Mouse (Mus musculus): ENCODE results near the gene Aldh3b2. TPM values are rescaled to one million over a fixed set of nuclear protein-coding genes. Genes with fewer than 3 reads are reported as not detected.

Aldh3b2 gene
- total RNA-seq, 2 experiments from 2014 or later = 0.64 to 0.90 TPM

DNA sequence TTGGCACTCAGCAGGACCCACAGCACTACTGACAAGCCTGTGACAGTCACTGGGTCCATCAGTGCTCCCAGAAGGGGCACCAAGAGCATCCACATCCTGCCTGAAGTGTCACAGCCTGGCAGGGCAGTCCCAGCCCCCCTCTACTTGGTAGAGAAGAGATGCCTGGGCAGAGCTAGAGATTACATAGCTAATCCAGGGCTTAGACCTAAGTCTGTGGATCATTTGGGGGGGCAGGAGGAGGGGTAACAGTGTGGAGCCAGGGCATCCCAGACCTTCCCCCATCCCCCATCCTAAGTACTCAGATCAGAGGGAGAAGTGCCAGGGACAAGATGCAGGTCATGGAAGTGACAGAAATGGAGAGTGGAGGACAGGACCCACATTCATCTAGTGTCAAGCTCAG lies 42.7 kb downstream of the Aldh3b2 start:
- Histone ChIP-seq H3K27ac (no peak overlapping the region), H3K4me3 (no peak overlapping the region)
- no peak for DNase-seq (ENCODE audit: low spot score in 2 of 2)
- TF ChIP-seq CTCF (conservative IDR thresholded peaks at IDR 0.05) = no peak

DNA sequence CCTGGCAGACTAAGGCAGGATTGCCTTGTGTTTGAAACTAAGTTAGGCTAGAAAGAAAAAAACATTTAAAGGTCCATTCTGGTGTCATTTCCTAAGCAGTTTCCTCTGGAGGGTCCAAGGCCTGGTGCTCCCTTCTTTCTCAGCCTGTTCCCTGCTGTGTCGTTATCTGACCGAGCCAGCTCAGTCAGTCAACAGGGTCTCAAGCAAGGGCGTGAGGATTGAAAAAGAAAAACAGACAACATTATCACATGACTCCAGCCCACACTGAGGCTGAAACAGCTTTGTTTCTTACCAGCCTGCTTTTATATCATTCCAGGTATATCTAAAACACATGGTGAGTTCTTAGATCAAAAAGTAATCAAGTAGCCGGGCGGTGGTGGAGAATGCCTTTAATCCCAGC lies 43.5 kb downstream of the Aldh3b2 start:
- Histone ChIP-seq H3K27ac (no peak overlapping the region), H3K4me3 (no peak overlapping the region)
- DNase-seq (ENCODE audit: low spot score in 2 of 2) = no peak
- TF ChIP-seq CTCF (conservative IDR thresholded peaks at IDR 0.05) = no peak

DNA sequence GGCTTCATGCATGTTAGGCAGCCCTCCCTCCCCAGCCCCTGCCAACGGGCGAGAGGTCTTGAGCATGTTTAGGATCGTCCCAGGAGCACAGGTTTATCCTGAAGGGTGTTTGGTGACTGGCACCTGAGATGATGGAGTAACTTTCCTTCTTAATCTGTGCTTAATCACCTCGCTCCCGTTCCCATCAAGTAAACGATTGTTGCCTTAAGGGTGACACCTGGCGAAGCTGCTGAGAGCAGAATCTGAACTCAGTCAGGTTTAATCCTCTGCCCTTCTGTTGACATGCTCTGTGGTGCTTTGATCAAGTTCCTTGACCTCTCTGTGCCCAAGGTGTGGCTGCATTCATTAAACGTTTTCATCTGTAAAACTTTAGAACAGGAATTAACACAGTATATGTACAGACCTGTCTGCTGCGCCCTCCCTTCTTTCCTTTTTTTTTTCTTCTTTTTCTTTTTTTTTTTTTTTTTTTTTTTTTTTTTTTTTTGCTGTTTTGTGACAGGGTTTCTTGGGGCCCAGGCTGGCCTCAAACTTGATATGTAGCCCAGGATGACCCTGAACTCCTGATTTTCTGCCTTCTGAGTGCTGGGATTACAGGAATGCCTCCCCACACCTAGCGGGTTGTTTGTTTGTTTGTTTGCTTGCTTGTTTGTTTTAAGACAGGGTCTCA lies 45.9 kb downstream of the Aldh3b2 start:
- Histone ChIP-seq H3K4me3 (no peak overlapping the region), H3K27ac (no peak overlapping the region)
- TF ChIP-seq CTCF (conservative IDR thresholded peaks at IDR 0.05) = no peak
- DNase-seq (ENCODE audit: low spot score in 2 of 2) = no peak

DNA sequence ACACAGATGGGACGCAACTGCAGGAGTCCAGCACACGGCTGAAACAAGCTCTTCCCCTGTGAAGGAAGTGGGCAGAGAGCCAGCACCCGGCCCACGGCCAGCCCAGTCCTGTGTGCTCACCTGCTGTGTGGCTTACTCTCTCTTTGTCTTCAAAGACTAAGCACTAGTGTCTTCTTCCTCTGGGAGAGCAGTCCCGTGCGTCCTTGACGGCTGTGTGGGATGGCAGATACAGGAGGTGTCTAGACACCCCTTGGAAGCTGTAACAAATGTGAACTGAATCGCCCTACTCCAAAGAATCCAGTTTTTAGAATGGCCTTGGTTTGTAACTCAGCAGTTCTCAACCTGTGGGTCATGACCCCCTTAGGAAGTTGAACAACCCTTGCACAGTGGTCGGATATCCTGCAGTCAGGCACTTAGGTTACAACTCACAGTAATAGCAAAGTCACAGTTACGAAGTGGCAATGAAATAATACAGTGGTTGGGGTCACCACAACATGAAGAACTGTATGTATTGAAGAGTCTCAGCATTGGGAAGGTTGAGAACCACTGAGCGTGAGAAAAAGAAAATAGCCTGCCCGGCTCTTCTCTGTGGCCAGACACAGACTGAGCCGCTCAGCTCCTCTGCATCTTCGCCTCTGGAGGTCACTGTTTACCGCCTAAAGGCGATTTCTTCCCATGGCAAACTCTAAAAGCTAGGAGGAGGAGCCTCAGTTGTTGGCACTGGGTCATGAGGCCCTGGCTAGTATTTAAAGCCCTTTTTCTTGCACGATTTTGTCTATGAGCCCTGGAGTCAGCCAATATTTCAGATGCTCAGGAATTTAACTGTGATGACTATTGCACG lies 46.8 kb downstream of the Aldh3b2 start:
- Histone ChIP-seq H3K27ac (peak overlapping the region; percentile 46; the same call in 1 of the 2 replicates), H3K4me3 (no peak overlapping the region)
- DNase-seq (ENCODE audit: low spot score in 2 of 2) = peak; percentile 79 to 82
- peak; percentile 94 for TF ChIP-seq CTCF (conservative IDR thresholded peaks at IDR 0.05)

DNA sequence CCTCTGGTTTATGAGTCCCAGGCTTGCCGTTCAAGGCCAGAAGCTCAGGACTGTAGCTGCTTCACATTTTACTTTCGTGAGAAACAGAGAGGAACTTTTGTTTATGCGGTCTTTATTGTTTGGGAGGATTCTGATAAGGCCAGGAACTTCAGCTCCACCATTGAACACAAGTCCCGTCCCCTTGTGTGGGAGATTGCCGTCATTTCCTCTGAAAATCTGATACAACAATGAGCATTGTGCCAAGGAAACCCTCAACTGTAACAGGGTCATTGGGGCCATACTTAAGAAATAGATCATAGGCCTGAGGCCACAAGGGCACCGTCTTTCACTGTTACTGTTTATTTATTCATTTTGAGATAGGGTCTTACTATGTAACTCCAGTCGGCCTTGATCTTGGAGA lies 51.1 kb downstream of the Aldh3b2 start:
- Histone ChIP-seq H3K27ac (no peak overlapping the region), H3K4me3 (no peak overlapping the region)
- no peak for DNase-seq (ENCODE audit: low spot score in 2 of 2)
- TF ChIP-seq CTCF (conservative IDR thresholded peaks at IDR 0.05) = no peak

DNA sequence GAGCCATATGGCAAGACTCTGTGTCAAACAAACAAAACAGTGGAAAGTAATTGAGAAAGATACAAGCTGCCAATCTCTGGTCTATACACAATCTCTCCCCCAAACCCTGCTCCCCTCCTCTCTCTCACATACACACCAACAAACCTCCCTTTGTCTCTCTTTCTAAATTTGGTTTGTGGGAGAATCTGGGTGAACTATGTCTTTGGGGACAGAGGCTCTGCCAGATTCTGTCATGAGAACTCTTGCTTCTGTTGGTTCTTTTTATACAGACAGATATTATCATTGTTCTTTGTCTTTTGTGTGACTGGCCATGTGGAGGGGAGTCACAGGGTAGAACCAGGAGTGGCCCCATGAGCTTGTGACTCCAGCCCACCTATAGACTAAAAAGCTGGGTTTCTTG lies 55.4 kb downstream of the Aldh3b2 start:
- no peak for TF ChIP-seq CTCF (conservative IDR thresholded peaks at IDR 0.05)
- Histone ChIP-seq H3K27ac (peak overlapping the region; percentile 62), H3K4me3 (no peak overlapping the region)
- no peak for DNase-seq (ENCODE audit: low spot score in 2 of 2)

Other genes starting within 250 kb of the Aldh3b2 start
- 10 to 100 TPM; 53.9 to 57.7 TPM for gene Kmt5b, start 204.9 kb upstream of the Aldh3b2 start, total RNA-seq (2021)
- gene Chka, start 120.6 kb upstream of the Aldh3b2 start, total RNA-seq (2021) = 100 to 1,000 TPM in 1 of 2 experiments, 10 to 100 TPM in 1; 87.2 to 109 TPM
- 10 to 100 TPM; 20.0 to 24.9 TPM for gene Tcirg1, start 65.2 kb upstream of the Aldh3b2 start, total RNA-seq (2021)
- 100 to 1,000 TPM; 125 to 142 TPM for gene Ndufs8, start 59.6 kb upstream of the Aldh3b2 start, total RNA-seq (2021)
- gene Aldh3b1, start 42.5 kb upstream of the Aldh3b2 start, total RNA-seq (2021) = 1 to 10 TPM; 2.2 to 2.4 TPM
- 10 to 100 TPM; 11.4 to 16.1 TPM for gene Unc93b1, start 37.1 kb upstream of the Aldh3b2 start, total RNA-seq (2021)
- gene Aldh3b3, start 13.7 kb upstream of the Aldh3b2 start, total RNA-seq (2021) = not detected
- 1 to 10 TPM; 2.3 to 2.7 TPM for gene Acy3, start 14.2 kb downstream of the Aldh3b2 start, total RNA-seq (2021)
- not detected for gene Tbx10, start 20.4 kb downstream of the Aldh3b2 start, total RNA-seq (2021)
- gene Nudt8, start 28.3 kb downstream of the Aldh3b2 start, total RNA-seq (2021) = 10 to 100 TPM; 10.2 to 10.7 TPM
- 1 to 10 TPM; 1.3 to 1.4 TPM for gene Gm49405, start 28.3 kb downstream of the Aldh3b2 start, total RNA-seq (2021)
- 1 to 10 TPM; 3.2 TPM for gene Doc2g, start 31.0 kb downstream of the Aldh3b2 start, total RNA-seq (2021)
- 100 to 1,000 TPM; 240 to 245 TPM for gene Ndufv1, start 40.5 kb downstream of the Aldh3b2 start, total RNA-seq (2021)
- gene Gstp1, start 65.7 kb downstream of the Aldh3b2 start, total RNA-seq (2021) = 100 to 1,000 TPM; 395 to 398 TPM
- 10 to 100 TPM; 46.2 to 49.4 TPM for gene Gstp2, start 73.7 kb downstream of the Aldh3b2 start, total RNA-seq (2021)
- gene Gstp3, start 87.2 kb downstream of the Aldh3b2 start, total RNA-seq (2021) = not detected
- gene Cabp2, start 109.2 kb downstream of the Aldh3b2 start, total RNA-seq (2021) = not detected
- 10 to 100 TPM; 29.5 to 33.9 TPM for gene Cdk2ap2, start 124.9 kb downstream of the Aldh3b2 start, total RNA-seq (2021)
- 100 to 1,000 TPM; 173 to 180 TPM for gene Pitpnm1, start 127.7 kb downstream of the Aldh3b2 start, total RNA-seq (2021)
- gene Aip, start 153.5 kb downstream of the Aldh3b2 start, total RNA-seq (2021) = 100 to 1,000 TPM; 111 to 123 TPM
- gene Gpr152, start 167.5 kb downstream of the Aldh3b2 start, total RNA-seq (2021) = under 1 TPM; 0.07 to 0.08 TPM
- under 1 TPM in 1 of 2 experiments, not detected in 1; 0.17 TPM for gene Cabp4, start 171.7 kb downstream of the Aldh3b2 start, total RNA-seq (2021)
- gene Coro1b, start 176.3 kb downstream of the Aldh3b2 start, total RNA-seq (2021) = 10 to 100 TPM; 84.8 to 92.9 TPM
- 1 to 10 TPM; 1.0 to 2.5 TPM for gene Ptprcap, start 181.3 kb downstream of the Aldh3b2 start, total RNA-seq (2021)
- 10 to 100 TPM; 42.5 to 47.9 TPM for gene Rps6kb2, start 191.0 kb downstream of the Aldh3b2 start, total RNA-seq (2021)
- 1 to 10 TPM; 6.6 to 8.9 TPM for gene Carns1, start 203.2 kb downstream of the Aldh3b2 start, total RNA-seq (2021)
- 1 to 10 TPM in 1 of 2 experiments, under 1 TPM in 1; 0.91 to 1.0 TPM for gene Tbc1d10c, start 219.0 kb downstream of the Aldh3b2 start, total RNA-seq (2021)
- 100 to 1,000 TPM; 263 to 276 TPM for gene Ppp1ca, start 219.7 kb downstream of the Aldh3b2 start, total RNA-seq (2021)
- gene Rad9a, start 229.3 kb downstream of the Aldh3b2 start, total RNA-seq (2021) = 1 to 10 TPM; 8.1 to 8.7 TPM
- under 1 TPM; 0.61 to 0.76 TPM for gene Clcf1, start 241.9 kb downstream of the Aldh3b2 start, total RNA-seq (2021)
- not detected for gene AC109138.7, start 242.0 kb downstream of the Aldh3b2 start, total RNA-seq (2021)

Data from layer of hippocampus, adult 2 months (tissue).